Mouse (Mus musculus) embryo, embryonic 11 days (tissue): ENCODE results near the gene Disc1.

ENCODE experiments used
- DNase-seq: peaks from one replicate; pipeline ENCODE4 v3.0.0-alpha.2; 2015

Disc1 gene

GRCm38 (mm10) chr8:125226989-125227624, 173.1 kb downstream of the Disc1 start:
- no peak for DNase-seq

GRCm38 (mm10) chr8:125230526-125231131, 176.6 kb downstream of the Disc1 start:
- no peak for DNase-seq

GRCm38 (mm10) chr8:125232724-125233123, 178.7 kb downstream of the Disc1 start:
- no peak for DNase-seq

- DNase-seq, result peak; percentile 65
These were observed 182.2 kb downstream of the Disc1 start for GRCm38 (mm10) chr8:125235898-125236835.

GRCm38 (mm10) chr8:125240763-125241162, 186.8 kb downstream of the Disc1 start:
- DNase-seq, result no peak

- DNase-seq, result peak; percentile 46
These were observed 188.4 kb downstream of the Disc1 start for GRCm38 (mm10) chr8:125242382-125242781.

GRCm38 (mm10) chr8:125242921-125243320, 188.9 kb downstream of the Disc1 start:
- peak; percentile 28 for DNase-seq

GRCm38 (mm10) chr8:125246737-125247292, 192.8 kb downstream of the Disc1 start:
- no peak for DNase-seq

- peak; percentile 27 for DNase-seq
These were observed 193.4 kb downstream of the Disc1 start for GRCm38 (mm10) chr8:125247349-125247748.

- no peak for DNase-seq
These were observed 199.0 kb downstream of the Disc1 start for GRCm38 (mm10) chr8:125252946-125253345.

- no peak for DNase-seq
These were observed 199.6 kb downstream of the Disc1 start for GRCm38 (mm10) chr8:125253505-125254180.

- DNase-seq, result peak; percentile 93
These were observed 200.4 kb downstream of the Disc1 start for GRCm38 (mm10) chr8:125254188-125255005.

- peak; percentile 56 for DNase-seq
These were observed 201.2 kb downstream of the Disc1 start for GRCm38 (mm10) chr8:125255006-125255685.

GRCm38 (mm10) chr8:125257660-125258059, 203.7 kb downstream of the Disc1 start:
- no peak for DNase-seq

GRCm38 (mm10) chr8:125258806-125259500, 205.0 kb downstream of the Disc1 start:
- no peak for DNase-seq

- DNase-seq, result no peak
These were observed 214.2 kb downstream of the Disc1 start for GRCm38 (mm10) chr8:125268181-125268705.

- DNase-seq, result no peak
These were observed 216.3 kb downstream of the Disc1 start for GRCm38 (mm10) chr8:125270292-125270691.

- no peak for DNase-seq
These were observed 217.4 kb downstream of the Disc1 start for GRCm38 (mm10) chr8:125271357-125271756.

GRCm38 (mm10) chr8:125272089-125272866, 218.3 kb downstream of the Disc1 start:
- no peak for DNase-seq
